Mouse (Mus musculus) liver, adult 2 months (tissue): ENCODE measurements around the gene Ms4a10. TPM values are rescaled to one million over a fixed set of nuclear protein-coding genes. Genes with fewer than 3 reads are reported as not detected.

ENCODE experiments used
- DNase-seq: peaks from one replicate; pipeline ENCODE4 v3.0.0-alpha.2; 2011; ENCODE audit warnings: low read depth, low spot score; ENCODE audit errors: extremely low read depth
- H3K27ac ChIP-seq: fragments of 200-500 bp; replicated peaks from 2 replicates; pipeline ENCODE4 v1.5.1; 2012; ENCODE audit warnings: low read depth, mild to moderate bottlenecking, control low read depth, inconsistent platforms, low read length; ENCODE audit not compliant: insufficient read depth
- H3K27me3 ChIP-seq: fragments of 200-500 bp; 2 replicates; pipeline ENCODE4 v1.6.1; 2012; ENCODE audit warnings: mild to moderate bottlenecking, moderate library complexity, low read length, inconsistent platforms; ENCODE audit not compliant: control insufficient read depth, insufficient read depth
- H3K36me3 ChIP-seq: fragments of 200-500 bp; 2 replicates; pipeline ENCODE4 v1.6.1; 2012; ENCODE audit warnings: low read length, inconsistent platforms; ENCODE audit not compliant: control insufficient read depth, insufficient read depth
- H3K4me1 ChIP-seq: fragments of 200-500 bp; 2 replicates; pipeline ENCODE4 v1.6.1; 2011; ENCODE audit warnings: low read length; ENCODE audit not compliant: control insufficient read depth, insufficient read depth
- H3K4me3 ChIP-seq: fragments of 200-500 bp; 2 replicates; pipeline ENCODE4 v1.5.1; 2011; ENCODE audit warnings: low read depth, mild to moderate bottlenecking, control low read depth, low read length, moderate library complexity; ENCODE audit not compliant: insufficient read depth
- H3K79me2 ChIP-seq: fragments of 200-500 bp; 2 replicates; pipeline ENCODE4 v1.6.1; 2012; ENCODE audit warnings: inconsistent platforms, mild to moderate bottlenecking, low read length, moderate library complexity; ENCODE audit not compliant: control insufficient read depth, insufficient read depth
- H3K9ac ChIP-seq: fragments of 200-500 bp; 2 replicates; pipeline ENCODE4 v1.6.1; 2012; ENCODE audit warnings: low read depth, mild to moderate bottlenecking, control low read depth, inconsistent platforms, low read length
- CTCF ChIP-seq: fragments of 200-500 bp; IDR thresholded peaks from 2 replicates; pipeline ENCODE4 v1.5.1; 2011; ENCODE audit warnings: low read depth, low read length, control low read depth
- POLR2A ChIP-seq: fragments of 200-500 bp; IDR thresholded peaks from 2 replicates; pipeline ENCODE4 v1.6.1; 2011; ENCODE audit warnings: low read length, control low read depth; ENCODE audit not compliant: insufficient read depth; ENCODE audit errors: extremely low read depth
- WGBS: fragments of 180-500 bp; shearing (Covaris S2); methylation state at CpG from one replicate; pipeline ENCODE4 v1.1.7; 2018; 5-methylcytosine and 5-hydroxymethylcytosine counted together
- polyA plus RNA-seq: library from polyadenylated mRNA; depleted of rRNA; stranded (reverse); fragments of >200 nt; gene quantifications from 2 replicates; pipeline ENCODE4 v1.2.3, GENCODE M21; 2012; rRNA removed
- total RNA-seq: library from RNA; depleted of rRNA; stranded (reverse); fragments of >200 nt; gene quantifications from 2 replicates; pipeline ENCODE4 v1.2.3, GENCODE M21; 2014; rRNA removed

Gene Ms4a10
- total RNA-seq (not detected in 2 replicates), polyA plus RNA-seq (not detected in 2 replicates)

- no peak for DNase-seq
- Histone ChIP-seq H3K9ac (no peak within 1 kb of the TSS), H3K27ac (no peak within 1 kb of the TSS), H3K36me3 (no peaks in the 10 kb centered on the region), H3K79me2 (no peaks in the 10 kb centered on the region), H3K4me3 (no peak within 1 kb of the TSS), H3K4me1 (no peaks in the 10 kb centered on the region), H3K27me3 (no peaks in the 10 kb centered on the region)
- TF ChIP-seq POLR2A (no peak), CTCF (no peak)
- WGBS: 59% methylated on average over 4 of the region's 4 CpGs
Observed at GRCm38 (mm10) chr19:10974238-10974865, at the start of gene Ms4a10. Gene Ms4a10 (minus strand): TSS chr19:10974670.

GRCm38 (mm10) chr19:11022382-11022781 lies 47.9 kb upstream of the Ms4a10 start:
- Histone ChIP-seq H3K36me3 (no peaks in the 10 kb centered on the region), H3K27me3 (no peaks in the 10 kb centered on the region)

GRCm38 (mm10) chr19:11017891-11018290 lies 43.4 kb upstream of the Ms4a10 start, which contains the start of gene Ms4a18:
Gene Ms4a18 (minus strand): TSS chr19:11018031.
- H3K27ac ChIP-seq: no peak within 1 kb of the TSS
- peaks cover 4% of the 10 kb centered on the region for H3K4me1 ChIP-seq
- H3K36me3 ChIP-seq: no peaks in the 10 kb centered on the region
- TF ChIP-seq CTCF: no peak
- TF ChIP-seq POLR2A: no peak
- no peak within 1 kb of the TSS for H3K9ac ChIP-seq
- no peak for DNase-seq
- WGBS: 85% methylated on average over 3 of the region's 3 CpGs
- no peaks in the 10 kb centered on the region for H3K79me2 ChIP-seq
- H3K4me3 ChIP-seq: no peak within 1 kb of the TSS
- no peaks in the 10 kb centered on the region for H3K27me3 ChIP-seq

More at GRCm38 (mm10) chr19:11022382-11022781, 47.9 kb upstream of the Ms4a10 start:
- Histone ChIP-seq H3K79me2 (no peaks in the 10 kb centered on the region), H3K4me1 (no peaks in the 10 kb centered on the region), H3K9ac (no peak overlapping the region), H3K27ac (no peak overlapping the region), H3K4me3 (no peak overlapping the region)
- TF ChIP-seq POLR2A: no peak
- no peak for TF ChIP-seq CTCF
- DNase-seq: peak; percentile 39

GRCm38 (mm10) chr19:11017251-11017650 lies 42.8 kb upstream of the Ms4a10 start:
- DNase-seq: no peak
- no peak overlapping the region for H3K9ac ChIP-seq
- no peaks in the 10 kb centered on the region for H3K79me2 ChIP-seq
- 75% methylated on average over 2 of the region's 2 CpGs for WGBS
- no peak overlapping the region for H3K4me3 ChIP-seq
- H3K36me3 ChIP-seq: no peaks in the 10 kb centered on the region
- TF ChIP-seq CTCF (no peak), POLR2A (no peak)
- H3K27me3 ChIP-seq: no peaks in the 10 kb centered on the region
- H3K4me1 ChIP-seq: peaks cover 4% of the 10 kb centered on the region
- H3K27ac ChIP-seq: no peak overlapping the region

GRCm38 (mm10) chr19:11015998-11016397 lies 41.5 kb upstream of the Ms4a10 start:
- DNase-seq: no peak
- Histone ChIP-seq H3K79me2 (no peaks in the 10 kb centered on the region), H3K27ac (no peak overlapping the region), H3K27me3 (no peaks in the 10 kb centered on the region), H3K4me3 (no peak overlapping the region), H3K9ac (no peak overlapping the region), H3K36me3 (no peaks in the 10 kb centered on the region), H3K4me1 (peaks cover 4% of the 10 kb centered on the region)
- TF ChIP-seq POLR2A (no peak), CTCF (no peak)
- WGBS: 76% methylated on average over 1 of the region's 1 CpGs

- Histone ChIP-seq H3K27me3 (no peaks in the 10 kb centered on the region), H3K4me1 (peaks cover 4% of the 10 kb centered on the region), H3K36me3 (no peaks in the 10 kb centered on the region), H3K79me2 (no peaks in the 10 kb centered on the region), H3K4me3 (no peak overlapping the region), H3K9ac (no peak overlapping the region), H3K27ac (no peak overlapping the region)
- no peak for TF ChIP-seq CTCF
- no peak for TF ChIP-seq POLR2A
- peak; percentile 80 for DNase-seq
Observed at GRCm38 (mm10) chr19:11015468-11015867, 41.0 kb upstream of the Ms4a10 start.
